Mouse (Mus musculus): ENCODE results near the gene Slc22a27. TPM values are rescaled to one million over a fixed set of nuclear protein-coding genes. Genes with fewer than 3 reads are reported as not detected.
"Not testable (repeated sequence)": the region's sequence is repeated elsewhere in the genome, so short reads cannot be mapped to it uniquely, and the experiment has no call there.

The Slc22a27 gene
- 1 to 10 TPM in 1 of 2 experiments, under 1 TPM in 1; 0.79 to 1.6 TPM for total RNA-seq (2021)
- long read RNA-seq, experiment 1: 0 reads
- long read RNA-seq, experiment 2, partial matches to known transcripts: 0 of 1 reads
- long read RNA-seq, experiment 2, other reads (novel, unspliced or antisense): 1 of 1 reads

DNA sequence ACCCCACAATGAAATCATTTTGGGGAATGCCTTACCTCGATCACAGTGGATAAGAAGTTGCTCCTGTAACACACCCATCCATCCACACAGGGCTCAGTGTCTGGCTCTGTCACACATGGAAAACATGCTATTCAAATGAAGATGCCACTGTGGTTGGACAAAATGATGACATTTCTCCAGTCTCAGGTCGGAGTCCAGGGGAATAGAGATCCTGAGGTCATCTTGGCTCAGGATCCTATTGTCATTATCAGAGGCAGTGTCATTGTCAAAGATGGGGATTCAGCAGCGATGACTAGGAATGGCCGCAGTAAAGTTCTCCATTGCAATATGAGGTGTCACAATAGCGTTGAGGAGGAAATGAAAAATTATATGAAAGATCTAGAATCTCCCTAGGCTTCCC lies at the start of gene Slc22a27:
Gene Slc22a27 (minus strand): TSS at position 101 of the 400 bp plus-strand sequence.
- DNase-seq (ENCODE audit: low spot score in 2 of 2): not testable (repeated sequence)

DNA sequence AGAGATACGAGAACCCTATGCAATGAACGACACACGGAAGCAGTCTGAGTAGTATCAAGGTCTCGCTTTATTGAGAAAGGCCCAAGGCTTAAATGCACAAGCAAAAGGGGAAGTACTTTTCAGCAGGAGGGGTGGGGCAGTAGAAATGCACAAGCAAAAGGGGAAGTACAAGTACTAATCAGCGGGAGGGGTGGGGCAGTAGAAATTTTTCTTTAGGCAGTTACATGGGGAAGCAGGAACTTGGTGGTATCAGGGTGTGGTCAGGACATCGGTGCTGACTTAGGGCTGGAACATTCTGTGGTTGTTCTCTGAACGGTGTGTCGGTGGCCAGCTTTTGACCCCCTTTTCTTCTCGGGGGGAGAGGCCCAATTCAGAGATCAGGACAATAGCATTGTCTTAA lies 45.8 kb upstream of the Slc22a27 start:
- not testable (repeated sequence) for DNase-seq (ENCODE audit: low spot score in 2 of 2)

GRCm38 (mm10) chr19:8009086-8009485 lies 43.3 kb upstream of the Slc22a27 start:
- DNase-seq (ENCODE audit: low spot score in 2 of 2): not testable (repeated sequence)

DNA sequence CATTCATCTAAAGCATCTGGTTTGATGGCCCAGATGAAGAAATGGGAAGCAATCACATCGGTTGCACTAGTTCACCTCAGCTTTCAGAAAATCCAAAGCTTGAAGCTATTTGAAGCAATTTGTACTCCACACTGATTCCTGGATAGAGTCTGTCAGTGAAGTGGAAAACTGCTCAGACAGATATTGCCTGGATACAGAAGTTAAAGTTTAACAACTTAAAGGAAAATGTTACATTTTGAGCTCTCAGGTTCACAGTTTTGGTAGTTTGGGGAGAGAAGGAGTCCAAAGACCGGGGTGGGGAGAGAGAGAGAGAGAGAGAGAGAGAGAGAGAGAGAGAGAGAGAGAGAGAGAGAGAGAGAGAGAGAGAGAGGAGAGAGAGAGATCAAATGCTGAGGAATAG lies 2.9 kb upstream of the Slc22a27 start:
- no peak for DNase-seq (ENCODE audit: low spot score in 2 of 2)

DNA sequence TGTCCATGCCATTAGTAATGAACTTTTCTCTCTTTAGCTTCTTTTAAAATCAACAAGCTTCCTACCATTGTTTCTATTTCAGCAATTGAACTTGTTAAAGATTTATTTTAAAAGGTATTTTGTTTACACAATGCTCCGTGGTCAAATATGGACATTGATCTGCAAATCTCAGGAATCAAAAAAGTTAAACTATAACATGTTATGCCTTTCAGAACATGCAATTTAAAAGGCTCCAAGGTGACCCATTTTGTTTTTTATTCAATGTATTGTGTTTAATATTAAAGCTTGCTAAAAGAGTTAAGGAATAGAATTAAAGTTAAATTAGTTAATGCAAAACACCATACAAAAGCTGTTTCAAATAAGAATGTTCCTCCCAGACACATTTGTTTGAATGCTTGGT lies 723 bp upstream of the Slc22a27 start:
- not testable (repeated sequence) for DNase-seq (ENCODE audit: low spot score in 2 of 2)

- not testable (repeated sequence) for DNase-seq (ENCODE audit: low spot score in 2 of 2)
Observed at GRCm38 (mm10) chr19:7939391-7939790, 26.4 kb downstream of the Slc22a27 start.

- no peak for DNase-seq (ENCODE audit: low spot score in 2 of 2)
Observed at GRCm38 (mm10) chr19:7876626-7877025, 89.2 kb downstream of the Slc22a27 start.

GRCm38 (mm10) chr19:7829851-7830250 lies 136.0 kb downstream of the Slc22a27 start:
- DNase-seq (ENCODE audit: low spot score in 2 of 2): no peak

Small RNA genes lying within 50 kb of the gene (microRNA-seq; reads per million reads assigned to microRNA genes)
- gene Gm24951: not detected

Other genes with a start within 250 kb of the Slc22a27 start
- not detected for gene Slc22a26, start 163.4 kb downstream of the Slc22a27 start, total RNA-seq (2021)
- gene Slc22a28, start 166.0 kb upstream of the Slc22a27 start, total RNA-seq (2021): under 1 TPM in 1 of 2 experiments, not detected in 1; 0.34 TPM

Measured in adrenal gland, postnatal 4 days (tissue).